Mouse (Mus musculus): Measurements from ENCODE around the gene Mmp24. TPM values are rescaled to one million over a fixed set of nuclear protein-coding genes. Genes with fewer than 3 reads are reported as not detected.

The Mmp24 gene
- total and polyA plus RNA-seq, 2 experiments from 2014 or later, result 17.0 to 128 TPM

DNA sequence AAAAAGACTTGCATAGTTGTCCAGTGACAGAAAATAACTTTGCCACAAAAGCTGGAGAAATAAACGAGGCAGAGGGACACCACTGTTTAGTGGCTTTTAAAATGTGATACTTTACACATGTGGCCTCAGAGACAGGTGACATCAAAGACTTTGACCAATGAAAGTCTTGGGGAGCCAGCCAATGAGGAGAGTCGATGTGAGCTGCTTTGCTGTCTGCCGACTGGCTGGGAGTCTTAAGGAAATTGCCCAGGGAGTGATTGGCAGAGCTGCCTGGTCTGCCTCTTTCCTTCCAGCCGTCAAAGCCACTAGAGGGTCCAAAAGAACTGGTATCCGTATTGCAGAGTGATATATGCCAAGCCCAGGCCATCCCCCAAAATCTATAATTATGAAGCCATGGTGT, 39.7 kb downstream of the Mmp24 start:
- no peaks in the 10 kb centered on the region for H3K9me3 ChIP-seq (ENCODE audit: low read length)
- WGBS, result 33% methylated on average over 5 of the region's 5 CpGs

DNA sequence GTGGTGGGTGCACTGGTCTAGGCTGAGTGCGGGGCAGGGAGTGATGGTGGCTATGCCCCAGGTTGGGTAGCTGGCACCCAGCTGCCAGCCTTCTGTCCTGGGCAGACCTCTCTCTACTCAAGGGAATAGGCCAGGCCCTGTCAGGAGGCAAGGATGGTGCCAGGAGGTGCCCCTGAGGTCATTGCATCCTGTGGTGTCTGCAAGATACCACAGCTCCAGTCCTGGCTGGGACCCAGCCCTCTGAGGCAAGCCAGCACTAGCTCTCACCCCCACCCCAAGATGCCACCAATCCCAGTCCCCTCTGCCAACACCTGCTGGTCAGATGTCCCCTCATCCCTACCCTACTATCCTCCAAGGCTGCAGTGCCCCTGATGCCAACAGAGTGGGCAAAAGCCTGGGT, 41.0 kb downstream of the Mmp24 start:
- Histone ChIP-seq H3K4me1 (ENCODE audit: insufficient read depth) (peaks cover 6% of the 10 kb centered on the region; the same call in 1 of the 2 replicates), H3K9ac (no peak overlapping the region), H3K27me3 (ENCODE audit: insufficient read depth, low read length) (no peaks in the 10 kb centered on the region), H3K27ac (ENCODE audit: low read depth, low read length) (no peak overlapping the region), H3K4me3 (ENCODE audit: low read depth, low read length) (no peak overlapping the region), H3K9me3 (ENCODE audit: low read length) (no peaks in the 10 kb centered on the region), H3K4me2 (ENCODE audit: low read depth) (no peak overlapping the region), H3K36me3 (ENCODE audit: insufficient read depth) (peaks cover 36% of the 10 kb centered on the region)
- WGBS, result 87% methylated on average over 1 of the region's 1 CpGs
- DNase-seq, result no peak
- TF ChIP-seq CTCF (IDR thresholded peaks at IDR 0.05; ENCODE audit: low read depth), result no peak
- no peak for ATAC-seq

More for the DNA sequence above, 39.7 kb downstream of the Mmp24 start:
- Histone ChIP-seq H3K4me3 (ENCODE audit: low read depth, low read length) (no peak overlapping the region), H3K27ac (ENCODE audit: low read depth, low read length) (no peak overlapping the region), H3K27me3 (ENCODE audit: insufficient read depth, low read length) (no peaks in the 10 kb centered on the region), H3K4me1 (ENCODE audit: insufficient read depth) (peaks cover 6% of the 10 kb centered on the region; the same call in 1 of the 2 replicates), H3K36me3 (ENCODE audit: insufficient read depth) (peaks cover 41% of the 10 kb centered on the region), H3K9ac (no peak overlapping the region), H3K4me2 (ENCODE audit: low read depth) (no peak overlapping the region)
- DNase-seq, result no peak
- ATAC-seq, result no peak
- no peak for TF ChIP-seq CTCF (IDR thresholded peaks at IDR 0.05; ENCODE audit: low read depth)

DNA sequence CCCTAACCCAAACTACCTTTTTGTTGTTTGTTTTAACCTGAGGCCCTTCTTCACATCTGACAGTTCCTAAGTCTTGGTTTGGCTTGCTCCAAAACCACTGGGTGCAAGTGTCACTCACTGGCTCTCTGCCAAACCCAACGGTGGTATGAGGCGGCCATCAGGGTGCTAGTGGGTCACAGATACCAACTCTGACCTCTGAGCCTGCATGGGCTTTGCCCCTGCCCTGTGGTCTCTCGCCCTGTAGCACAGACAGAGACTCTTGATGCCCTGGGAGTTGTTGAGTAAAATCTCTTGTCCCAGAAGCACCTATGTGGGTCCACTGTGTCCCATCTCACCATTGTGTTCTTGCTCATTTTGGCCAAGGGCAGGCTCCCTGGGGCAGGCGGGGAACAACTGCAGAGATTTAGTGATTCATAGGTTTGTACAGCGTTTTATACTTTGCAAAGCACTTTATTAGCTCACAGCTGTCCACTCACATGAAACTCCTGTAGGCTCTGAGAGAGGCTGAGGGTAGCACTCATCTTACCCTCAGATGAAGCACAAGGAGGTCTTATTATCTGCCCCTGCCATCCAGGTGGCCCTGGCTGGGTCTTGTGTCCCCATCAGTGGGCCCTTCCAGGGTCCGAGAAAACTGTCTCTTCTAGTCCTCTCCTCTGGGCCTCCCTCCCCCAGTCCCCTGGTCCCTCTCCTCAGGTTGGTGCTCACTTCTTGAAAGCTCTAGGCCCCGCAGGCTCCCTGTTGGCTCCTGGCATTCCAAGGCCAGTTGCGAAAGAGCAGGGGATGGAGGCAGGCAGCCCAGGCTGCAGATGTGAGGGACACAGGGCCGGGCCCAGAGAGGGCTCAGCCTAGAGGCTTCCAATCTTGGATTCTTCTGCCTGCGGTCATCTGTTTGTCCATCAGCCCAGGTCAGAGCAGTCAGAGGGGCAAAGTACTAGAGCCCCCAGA, 42.4 kb downstream of the Mmp24 start:
- Histone ChIP-seq H3K27me3 (ENCODE audit: insufficient read depth, low read length) (no peaks in the 10 kb centered on the region), H3K4me1 (ENCODE audit: insufficient read depth) (peaks cover 6% of the 10 kb centered on the region; the same call in 1 of the 2 replicates), H3K4me3 (ENCODE audit: low read depth, low read length) (peak overlapping the region; percentile 54; the same call in 1 of the 2 replicates), H3K36me3 (ENCODE audit: insufficient read depth) (peaks cover 43% of the 10 kb centered on the region), H3K4me2 (ENCODE audit: low read depth) (peak overlapping the region; percentile 93), H3K27ac (ENCODE audit: low read depth, low read length) (peak overlapping the region; percentile 81; the same call in 1 of the 2 replicates), H3K9ac (peak overlapping the region; percentile 79), H3K9me3 (ENCODE audit: low read length) (no peaks in the 10 kb centered on the region)
- ATAC-seq, result no peak
- no peak for TF ChIP-seq CTCF (IDR thresholded peaks at IDR 0.05; ENCODE audit: low read depth)
- DNase-seq, result no peak
- 79% methylated on average over 10 of the region's 10 CpGs for WGBS

DNA sequence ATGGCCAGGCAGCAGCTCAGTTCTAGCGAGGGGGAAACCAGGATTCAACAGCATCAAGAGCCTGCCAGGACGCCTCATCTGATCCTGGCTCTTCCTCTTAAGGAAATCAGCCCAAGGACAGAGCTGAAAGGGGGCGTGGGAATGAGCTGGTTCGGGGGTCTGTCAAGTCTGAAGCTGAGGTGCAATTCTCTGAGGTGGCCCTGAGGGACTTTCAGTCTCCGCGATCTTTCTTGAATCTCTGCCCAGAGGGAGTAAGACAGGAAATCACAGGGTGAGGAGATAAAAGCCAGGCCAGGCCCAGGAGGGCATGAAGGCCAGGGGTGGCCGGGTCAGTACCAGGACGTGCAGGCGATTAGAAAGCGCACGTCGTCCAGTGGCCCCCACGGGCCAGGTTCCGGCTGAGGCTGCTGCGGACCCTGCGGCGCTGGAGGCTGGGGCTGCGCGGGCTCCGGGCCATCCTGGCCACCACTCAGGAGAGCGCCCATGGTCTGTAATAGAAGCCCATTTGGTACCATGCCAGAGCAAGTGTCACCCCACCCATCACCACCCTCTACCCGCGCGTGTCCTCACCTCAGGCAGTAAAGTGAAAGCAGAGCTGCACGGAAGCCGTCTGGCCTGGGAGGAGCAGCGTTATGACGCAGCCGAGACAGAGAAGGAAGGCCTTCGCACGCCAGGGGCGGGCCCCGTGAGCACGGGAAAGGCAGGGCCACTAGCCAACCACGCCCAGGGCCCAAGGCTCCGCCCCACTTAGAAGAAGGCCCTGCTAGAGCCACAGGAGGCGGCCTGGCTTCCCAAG, 43.7 kb downstream of the Mmp24 start:
- H3K9me3 ChIP-seq (ENCODE audit: low read length), result no peaks in the 10 kb centered on the region
- WGBS, result 4% methylated on average over 37 of the region's 37 CpGs
- ATAC-seq (peak; percentile 94), DNase-seq (peak; percentile 94)
- peak overlapping the region; percentile 54 for H3K4me3 ChIP-seq (ENCODE audit: low read depth, low read length)
- H3K27me3 ChIP-seq (ENCODE audit: insufficient read depth, low read length), result no peaks in the 10 kb centered on the region
- H3K9ac ChIP-seq, result peak overlapping the region; percentile 79
- TF ChIP-seq CTCF (IDR thresholded peaks at IDR 0.05; ENCODE audit: low read depth), result no peak
- H3K4me2 ChIP-seq (ENCODE audit: low read depth), result peak overlapping the region; percentile 93
- peaks cover 6% of the 10 kb centered on the region; the same call in 1 of the 2 replicates for H3K4me1 ChIP-seq (ENCODE audit: insufficient read depth)
- peaks cover 55% of the 10 kb centered on the region for H3K36me3 ChIP-seq (ENCODE audit: insufficient read depth)
- peak overlapping the region; percentile 81 for H3K27ac ChIP-seq (ENCODE audit: low read depth, low read length)

DNA sequence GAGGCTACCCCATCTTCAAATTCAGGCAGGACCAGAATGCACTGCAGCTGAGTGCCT, 44.1 kb downstream of the Mmp24 start, which contains the start of gene BC029722:
Gene BC029722, minus strand, starts transcription at position 35 of the 57 bp plus-strand sequence.
- peaks cover 53% of the 10 kb centered on the region for H3K36me3 ChIP-seq (ENCODE audit: insufficient read depth)
- peaks cover 6% of the 10 kb centered on the region; the same call in 1 of the 2 replicates for H3K4me1 ChIP-seq (ENCODE audit: insufficient read depth)
- no peaks in the 10 kb centered on the region for H3K9me3 ChIP-seq (ENCODE audit: low read length)
- no peak for ATAC-seq
- peak within 1 kb of the TSS; percentile 79 for H3K9ac ChIP-seq
- no peak for DNase-seq
- TF ChIP-seq CTCF (IDR thresholded peaks at IDR 0.05; ENCODE audit: low read depth), result no peak
- H3K27me3 ChIP-seq (ENCODE audit: insufficient read depth, low read length), result no peaks in the 10 kb centered on the region
- H3K4me2 ChIP-seq (ENCODE audit: low read depth), result peak within 1 kb of the TSS; percentile 93
- H3K27ac ChIP-seq (ENCODE audit: low read depth, low read length), result peak within 1 kb of the TSS; percentile 81
- H3K4me3 ChIP-seq (ENCODE audit: low read depth, low read length), result peak within 1 kb of the TSS; percentile 54

DNA sequence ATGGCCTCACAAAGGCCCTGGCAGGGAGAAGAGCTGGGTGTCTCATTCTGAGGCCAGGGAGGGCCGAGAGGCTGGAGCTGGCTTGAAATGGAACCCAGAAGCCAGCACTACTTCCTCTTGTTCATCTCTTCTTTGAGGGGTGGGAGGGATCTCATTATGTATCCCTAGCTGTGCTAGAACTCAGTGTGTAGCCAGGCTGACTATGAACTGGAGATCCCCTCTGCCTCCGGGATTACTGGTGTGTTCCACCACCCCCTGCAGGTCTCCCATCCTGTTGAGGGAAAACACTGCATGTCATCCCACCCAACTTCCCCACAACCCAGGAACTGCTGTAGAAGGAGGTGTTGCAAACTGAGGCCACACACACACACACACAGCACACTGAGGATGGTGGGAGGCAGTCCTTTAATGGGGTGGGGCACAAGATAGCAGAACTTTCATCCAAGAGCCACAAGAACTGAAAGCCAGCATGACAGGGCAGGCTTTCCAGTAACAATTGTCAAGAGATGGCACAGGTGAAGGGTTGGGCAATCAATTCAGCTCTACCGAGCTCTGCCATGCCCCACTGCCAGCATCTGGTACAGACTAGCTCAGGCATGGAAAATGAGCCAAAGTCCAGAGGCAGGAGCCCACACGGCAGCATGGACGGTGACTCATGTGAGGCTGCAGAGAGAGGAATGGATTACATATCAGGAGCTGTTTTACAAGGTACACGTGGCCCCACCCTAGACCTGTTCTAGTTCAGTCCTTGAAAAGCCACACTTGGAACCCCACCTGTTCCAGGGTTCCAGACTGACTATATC, 44.5 kb downstream of the Mmp24 start:
- Histone ChIP-seq H3K27me3 (ENCODE audit: insufficient read depth, low read length) (no peaks in the 10 kb centered on the region), H3K27ac (ENCODE audit: low read depth, low read length) (peak overlapping the region; percentile 81), H3K4me3 (ENCODE audit: low read depth, low read length) (peak overlapping the region; percentile 54), H3K9me3 (ENCODE audit: low read length) (no peaks in the 10 kb centered on the region), H3K36me3 (ENCODE audit: insufficient read depth) (peaks cover 49% of the 10 kb centered on the region), H3K4me2 (ENCODE audit: low read depth) (peak overlapping the region; percentile 93), H3K4me1 (ENCODE audit: insufficient read depth) (peaks cover 6% of the 10 kb centered on the region; the same call in 1 of the 2 replicates), H3K9ac (peak overlapping the region; percentile 79)
- 62% methylated on average over 6 of the region's 6 CpGs for WGBS
- DNase-seq (no peak), ATAC-seq (no peak; the same call in 1 of the 2 replicates)
- TF ChIP-seq CTCF (IDR thresholded peaks at IDR 0.05; ENCODE audit: low read depth), result no peak

Measured in forebrain, postnatal 0 days (tissue).